Mouse (Mus musculus) midbrain, embryonic 14.5 days (tissue): ENCODE data around the gene Gpat2. TPM values are rescaled to one million over a fixed set of nuclear protein-coding genes. Genes with fewer than 3 reads are reported as not detected.
A peak's percentile ranks its signal among the peaks of the same experiment; 100 is the strongest.

Experiments used
- ATAC-seq: fragments of 200-750 bp; cut with Nextera tagmentation; 2 replicates; pipeline ENCODE4 v1.8.0; 2017; ENCODE audit warnings: moderate number of reproducible peaks, moderate library complexity; ENCODE audit not compliant: low FRiP score, low TSS enrichment
- DNase-seq: peaks from one replicate; pipeline ENCODE4 v3.0.0-alpha.2; 2015
- H3K27ac ChIP-seq: fragments of 300-500 bp; sonication (generic); replicated peaks from 2 replicates; pipeline ENCODE4 v1.5.1; 2014; ENCODE audit warnings: mild to moderate bottlenecking, low read depth, low read length, moderate library complexity
- H3K27me3 ChIP-seq: fragments of 300-500 bp; sonication (generic); 2 replicates; pipeline ENCODE4 v1.6.1; 2014; ENCODE audit warnings: low read length, control low read depth, mixed read lengths; ENCODE audit not compliant: control insufficient read depth, insufficient read depth
- H3K36me3 ChIP-seq: fragments of 300-500 bp; sonication (generic); 2 replicates; pipeline ENCODE4 v1.6.1; 2014; ENCODE audit warnings: low read length, control low read depth; ENCODE audit not compliant: control insufficient read depth, insufficient read depth
- H3K4me1 ChIP-seq: fragments of 300-500 bp; sonication (generic); 2 replicates; pipeline ENCODE4 v1.6.1; 2014; ENCODE audit warnings: mild to moderate bottlenecking, antibody characterized with exemption, low read length, control low read depth; ENCODE audit not compliant: control insufficient read depth, insufficient read depth
- H3K4me2 ChIP-seq: fragments of 300-500 bp; sonication (generic); 2 replicates; pipeline ENCODE4 v1.6.1; 2014; ENCODE audit warnings: mild to moderate bottlenecking, low read length, moderate library complexity
- H3K4me3 ChIP-seq: fragments of 300-500 bp; sonication (generic); replicated peaks from 2 replicates; pipeline ENCODE4 v1.5.1; 2014; ENCODE audit warnings: low read depth, low read length
- H3K9ac ChIP-seq: fragments of 300-500 bp; sonication (generic); replicated peaks from 2 replicates; pipeline ENCODE4 v1.6.1; 2014; ENCODE audit warnings: mild to moderate bottlenecking, low read length, moderate library complexity
- H3K9me3 ChIP-seq: fragments of 300-500 bp; sonication (generic); 2 replicates; pipeline ENCODE4 v1.6.1; 2016; ENCODE audit warnings: low read length, control low read depth, mixed read lengths; ENCODE audit not compliant: control insufficient read depth
- WGBS: fragments of 180-500 bp; shearing (Covaris S2); extraction: QIAGEN DNeasy Blood & Tissue Kit; methylation state at CpG from one replicate; pipeline ENCODE4 v1.1.7; 2014; 5-methylcytosine and 5-hydroxymethylcytosine counted together
- polyA plus RNA-seq: library from polyadenylated mRNA; unstranded; fragments of >200 nt; fragmentation: Nextera tagmentation; extraction: Ambion mirVana; gene quantifications from 2 replicates; pipeline ENCODE4 v1.2.1, GENCODE M21; 2014

The Gpat2 gene
- 0.08 TPM in 2 replicates for polyA plus RNA-seq

DNA sequence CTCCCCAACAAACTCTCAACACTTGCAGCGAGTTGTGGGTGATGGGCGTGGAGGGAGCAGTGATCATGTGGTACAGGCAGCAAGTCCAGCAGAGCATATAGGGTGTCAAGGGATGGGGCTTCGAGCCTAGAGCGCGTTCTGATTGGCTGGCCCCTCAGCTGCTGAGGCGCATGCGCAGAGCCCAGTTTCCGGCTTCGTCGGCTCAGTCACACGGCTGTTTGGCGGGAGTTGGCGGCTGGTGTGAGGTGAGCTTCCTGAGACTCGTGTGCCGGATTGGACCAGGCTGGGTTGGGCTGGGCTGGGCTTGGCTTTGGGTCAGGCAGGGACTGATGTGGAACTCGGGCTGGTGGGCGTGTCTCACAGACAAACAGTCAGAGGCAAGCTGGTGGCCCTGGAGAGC lies at the start of gene Gpat2:
Gpat2 (plus strand) TSS at position 223 of the 400 bp plus-strand sequence.
- ATAC-seq (no peak), DNase-seq (no peak)
- Histone ChIP-seq H3K27ac (no peak within 1 kb of the TSS), H3K36me3 (no peaks in the 10 kb centered on the region), H3K4me3 (no peak within 1 kb of the TSS), H3K4me1 (no peaks in the 10 kb centered on the region), H3K9ac (no peak within 1 kb of the TSS), H3K9me3 (no peaks in the 10 kb centered on the region), H3K27me3 (no peaks in the 10 kb centered on the region), H3K4me2 (no peak within 1 kb of the TSS)
- WGBS, result 88% methylated on average over 17 of the region's 17 CpGs

- Histone ChIP-seq H3K9ac (no peak overlapping the region), H3K36me3 (no peaks in the 10 kb centered on the region), H3K9me3 (no peaks in the 10 kb centered on the region), H3K4me3 (no peak overlapping the region), H3K27ac (no peak overlapping the region), H3K4me1 (no peaks in the 10 kb centered on the region), H3K27me3 (no peaks in the 10 kb centered on the region), H3K4me2 (no peak overlapping the region)
- ATAC-seq (no peak; the same call in 1 of the 2 replicates), DNase-seq (peak; percentile 19)
- 48% methylated on average over 7 of the region's 7 CpGs for WGBS
Measured at GRCm38 (mm10) chr2:127375759-127376341, 49.1 kb upstream of the Gpat2 start.

GRCm38 (mm10) chr2:127376423-127377051 lies 48.5 kb upstream of the Gpat2 start:
- DNase-seq (no peak), ATAC-seq (no peak)
- H3K9ac ChIP-seq, result no peak overlapping the region
- no peak overlapping the region for H3K4me2 ChIP-seq
- H3K27ac ChIP-seq, result no peak overlapping the region
- 81% methylated on average over 6 of the region's 6 CpGs for WGBS
- H3K4me1 ChIP-seq, result no peaks in the 10 kb centered on the region
- no peaks in the 10 kb centered on the region for H3K27me3 ChIP-seq
- no peaks in the 10 kb centered on the region for H3K36me3 ChIP-seq
- H3K9me3 ChIP-seq, result no peaks in the 10 kb centered on the region
- H3K4me3 ChIP-seq, result no peak overlapping the region

GRCm38 (mm10) chr2:127377942-127378610 lies 46.9 kb upstream of the Gpat2 start:
- Histone ChIP-seq H3K9ac (no peak overlapping the region), H3K4me1 (no peaks in the 10 kb centered on the region), H3K27me3 (no peaks in the 10 kb centered on the region), H3K4me3 (no peak overlapping the region), H3K4me2 (no peak overlapping the region), H3K36me3 (no peaks in the 10 kb centered on the region), H3K27ac (no peak overlapping the region), H3K9me3 (no peaks in the 10 kb centered on the region)
- no peak for ATAC-seq
- DNase-seq, result peak; percentile 37
- 53% methylated on average over 7 of the region's 7 CpGs for WGBS

DNA sequence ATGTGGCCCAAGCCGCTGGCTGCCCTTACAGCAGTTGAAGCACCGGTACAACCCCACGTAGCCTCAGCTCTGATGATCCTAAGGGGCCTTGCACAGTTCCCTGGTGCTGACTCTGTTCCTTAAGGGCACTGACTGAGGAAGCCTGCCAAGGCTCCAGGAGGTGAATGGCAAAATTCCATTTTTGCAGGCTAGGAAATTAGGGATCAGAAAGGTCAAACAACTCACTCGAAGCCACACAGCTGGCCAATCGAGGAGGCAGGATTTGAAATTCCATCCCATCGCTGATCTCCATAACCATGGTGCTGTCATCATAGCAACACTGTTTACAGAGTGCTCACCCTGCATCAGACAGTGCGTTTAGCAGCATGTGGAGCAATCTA lies 46.4 kb upstream of the Gpat2 start:
- no peak for DNase-seq
- no peaks in the 10 kb centered on the region for H3K27me3 ChIP-seq
- no peak overlapping the region for H3K27ac ChIP-seq

GRCm38 (mm10) chr2:127379250-127379649 lies 45.7 kb upstream of the Gpat2 start:
- no peaks in the 10 kb centered on the region for H3K36me3 ChIP-seq
- WGBS, result 68% methylated on average over 3 of the region's 3 CpGs
- H3K4me1 ChIP-seq, result no peaks in the 10 kb centered on the region
- no peak for ATAC-seq
- H3K4me2 ChIP-seq, result no peak overlapping the region
- no peak overlapping the region for H3K9ac ChIP-seq
- no peaks in the 10 kb centered on the region for H3K9me3 ChIP-seq
- no peaks in the 10 kb centered on the region for H3K27me3 ChIP-seq
- no peak overlapping the region for H3K4me3 ChIP-seq
- H3K27ac ChIP-seq, result no peak overlapping the region
- DNase-seq, result no peak

More for the DNA sequence above, 46.4 kb upstream of the Gpat2 start:
- Histone ChIP-seq H3K9me3 (no peaks in the 10 kb centered on the region), H3K4me3 (no peak overlapping the region), H3K9ac (no peak overlapping the region), H3K4me1 (no peaks in the 10 kb centered on the region), H3K4me2 (no peak overlapping the region), H3K36me3 (no peaks in the 10 kb centered on the region)
- no peak for ATAC-seq
- 75% methylated on average over 7 of the region's 7 CpGs for WGBS

DNA sequence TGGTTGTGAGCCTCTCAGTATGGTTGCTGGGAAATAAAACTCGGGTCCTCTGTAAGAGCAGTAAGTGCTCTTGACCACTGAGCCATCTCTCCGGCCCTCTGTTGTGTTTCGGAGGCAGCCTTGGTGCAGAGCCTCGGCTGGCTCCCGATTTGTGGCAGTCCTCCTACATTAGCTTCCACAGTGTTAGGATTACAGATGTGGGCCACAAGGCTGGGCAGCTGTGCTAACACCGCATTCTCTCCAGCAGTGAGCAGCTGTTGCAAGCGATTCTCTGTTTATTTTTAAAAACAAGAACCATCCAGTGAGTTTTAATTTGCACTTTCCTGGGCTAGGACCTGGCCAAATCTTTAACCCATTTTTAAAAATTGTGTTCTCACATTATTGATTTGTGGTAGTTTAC lies 41.1 kb upstream of the Gpat2 start:
- Histone ChIP-seq H3K4me1 (no peaks in the 10 kb centered on the region), H3K27me3 (no peaks in the 10 kb centered on the region), H3K36me3 (no peaks in the 10 kb centered on the region), H3K9me3 (no peaks in the 10 kb centered on the region), H3K9ac (no peak overlapping the region), H3K4me3 (no peak overlapping the region), H3K4me2 (no peak overlapping the region), H3K27ac (no peak overlapping the region)
- no peak for DNase-seq
- WGBS, result 71% methylated on average over 7 of the region's 7 CpGs
- ATAC-seq, result no peak

- H3K9me3 ChIP-seq, result no peaks in the 10 kb centered on the region
- DNase-seq (no peak), ATAC-seq (no peak)
- no peak overlapping the region for H3K9ac ChIP-seq
- no peak overlapping the region for H3K27ac ChIP-seq
- H3K4me1 ChIP-seq, result no peaks in the 10 kb centered on the region
- no peak overlapping the region for H3K4me3 ChIP-seq
- WGBS, result 87% methylated on average over 2 of the region's 2 CpGs
- H3K36me3 ChIP-seq, result no peaks in the 10 kb centered on the region
- no peaks in the 10 kb centered on the region for H3K27me3 ChIP-seq
- no peak overlapping the region for H3K4me2 ChIP-seq
Measured at GRCm38 (mm10) chr2:127387521-127387920, 37.5 kb upstream of the Gpat2 start.

DNA sequence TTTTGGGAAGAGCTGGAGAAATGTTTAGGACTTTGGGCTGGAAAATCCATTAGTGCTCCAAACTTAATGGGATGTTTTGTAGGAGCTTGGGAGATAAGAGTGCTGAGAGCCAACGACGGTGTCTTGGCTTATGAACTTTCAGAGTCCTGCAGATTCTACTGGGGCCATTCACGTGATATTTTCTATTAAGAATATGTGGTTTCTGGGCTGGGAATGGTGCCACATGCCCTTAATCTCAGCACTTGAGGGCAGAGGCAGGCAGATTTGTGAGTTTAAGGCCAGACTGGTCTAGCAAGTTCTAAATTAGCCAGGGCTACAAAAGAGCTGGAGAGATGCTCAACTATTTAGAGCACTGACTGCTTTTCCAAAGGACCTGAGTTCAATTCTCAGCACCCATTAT lies 34.6 kb upstream of the Gpat2 start:
- H3K36me3 ChIP-seq, result no peaks in the 10 kb centered on the region
- no peak overlapping the region for H3K27ac ChIP-seq
- DNase-seq (no peak), ATAC-seq (no peak)
- H3K4me2 ChIP-seq, result no peak overlapping the region
- H3K9me3 ChIP-seq, result no peaks in the 10 kb centered on the region
- H3K4me3 ChIP-seq, result no peak overlapping the region
- WGBS, result 84% methylated on average over 3 of the region's 3 CpGs
- H3K27me3 ChIP-seq, result no peaks in the 10 kb centered on the region
- no peaks in the 10 kb centered on the region for H3K4me1 ChIP-seq
- no peak overlapping the region for H3K9ac ChIP-seq
